Mouse (Mus musculus): ENCODE measurements around the gene Speer4b.

DNA sequence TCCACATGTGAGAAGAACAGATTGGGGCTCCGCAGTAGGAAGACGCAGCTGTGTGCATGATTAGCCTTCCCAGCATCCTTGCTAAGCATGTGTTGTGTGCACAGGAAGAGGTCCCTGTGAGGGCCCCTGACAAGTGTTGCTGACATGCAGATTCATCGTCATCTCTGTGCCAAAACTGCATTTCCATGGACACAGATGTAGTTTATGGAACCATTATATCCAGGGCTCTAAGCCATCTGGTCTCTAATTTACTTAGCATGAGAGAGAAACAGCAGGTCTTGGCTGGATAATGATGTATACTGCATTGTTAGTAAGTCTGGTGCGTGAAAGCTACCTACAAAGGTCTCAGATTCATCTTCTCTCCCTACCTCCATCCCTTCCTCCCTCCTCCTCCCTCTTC, 10.3 kb downstream of the Speer4b start:
- no peak for TF ChIP-seq HCFC1 (IDR thresholded peaks at IDR 0.05; ENCODE audit: borderline replicate concordance, insufficient read depth, low read length)
- no peak for TF ChIP-seq MAFK (IDR thresholded peaks at IDR 0.05; ENCODE audit: insufficient read depth, low read depth, low read length)
- TF ChIP-seq ZC3H11A (IDR thresholded peaks at IDR 0.05; ENCODE audit: borderline replicate concordance, low read depth, low read length): no peak
